Mouse (Mus musculus) kidney, postnatal 14 days (tissue): Measurements from ENCODE around the gene Ssbp2.
A peak's percentile ranks its signal among the peaks of the same experiment; 100 is the strongest.

Experiments used
- DNase-seq: peaks from one replicate; pipeline ENCODE4 v3.0.0; 2022; ENCODE audit warnings: mixed read lengths

Ssbp2 gene

GRCm38 (mm10) chr13:91741280-91742047 is 281.4 kb downstream of the Ssbp2 start, which contains the start of gene Acot12:
TSS of gene Acot12 (plus strand) at chr13:91741512.
- peak; percentile 82 for DNase-seq

- no peak for DNase-seq
Measured at GRCm38 (mm10) chr13:91743180-91743579, 283.1 kb downstream of the Ssbp2 start.

- no peak for DNase-seq
Measured at GRCm38 (mm10) chr13:91746470-91746869, 286.4 kb downstream of the Ssbp2 start.

GRCm38 (mm10) chr13:91748401-91748800 is 288.3 kb downstream of the Ssbp2 start:
- DNase-seq = no peak

GRCm38 (mm10) chr13:91749981-91750380 is 289.9 kb downstream of the Ssbp2 start:
- no peak for DNase-seq
